Mouse (Mus musculus) layer of hippocampus, postnatal 36 days (tissue): ENCODE measurements around the gene Ugt1a2. TPM values are rescaled to one million over a fixed set of nuclear protein-coding genes. Genes with fewer than 3 reads are reported as not detected.

Experiments
- DNase-seq, 2 experiments: peaks; one replicate each; pipeline ENCODE4 v3.0.0; 2022
- total RNA-seq, 2 experiments: library from RNA; stranded (reverse); gene quantifications; 2 replicates each; pipeline ENCODE4 v1.2.3; 2021

The Ugt1a2 gene
- total RNA-seq, 2 experiments from 2014 or later = not detected

DNA sequence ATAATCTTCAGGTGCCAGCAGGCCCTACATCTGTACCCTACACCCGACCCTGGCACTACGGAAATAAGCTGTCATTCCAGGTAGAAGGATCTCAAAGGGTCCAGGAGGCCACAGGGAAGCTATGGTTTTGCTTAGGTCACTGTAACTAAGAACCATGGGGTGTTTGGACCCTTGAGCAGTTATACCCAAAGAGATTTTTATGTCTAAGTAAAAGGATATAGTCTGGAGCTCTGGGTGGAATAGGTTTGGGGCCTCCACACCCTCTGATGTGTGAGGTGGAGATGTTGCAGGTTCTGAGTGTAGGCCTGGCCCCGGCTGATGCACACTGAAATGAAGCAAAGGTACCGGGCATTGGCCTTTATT is 33.8 kb downstream of the Ugt1a2 start:
- no peak for DNase-seq

- DNase-seq = no peak
Observed at GRCm38 (mm10) chr1:88234646-88235045, 34.2 kb downstream of the Ugt1a2 start.

DNA sequence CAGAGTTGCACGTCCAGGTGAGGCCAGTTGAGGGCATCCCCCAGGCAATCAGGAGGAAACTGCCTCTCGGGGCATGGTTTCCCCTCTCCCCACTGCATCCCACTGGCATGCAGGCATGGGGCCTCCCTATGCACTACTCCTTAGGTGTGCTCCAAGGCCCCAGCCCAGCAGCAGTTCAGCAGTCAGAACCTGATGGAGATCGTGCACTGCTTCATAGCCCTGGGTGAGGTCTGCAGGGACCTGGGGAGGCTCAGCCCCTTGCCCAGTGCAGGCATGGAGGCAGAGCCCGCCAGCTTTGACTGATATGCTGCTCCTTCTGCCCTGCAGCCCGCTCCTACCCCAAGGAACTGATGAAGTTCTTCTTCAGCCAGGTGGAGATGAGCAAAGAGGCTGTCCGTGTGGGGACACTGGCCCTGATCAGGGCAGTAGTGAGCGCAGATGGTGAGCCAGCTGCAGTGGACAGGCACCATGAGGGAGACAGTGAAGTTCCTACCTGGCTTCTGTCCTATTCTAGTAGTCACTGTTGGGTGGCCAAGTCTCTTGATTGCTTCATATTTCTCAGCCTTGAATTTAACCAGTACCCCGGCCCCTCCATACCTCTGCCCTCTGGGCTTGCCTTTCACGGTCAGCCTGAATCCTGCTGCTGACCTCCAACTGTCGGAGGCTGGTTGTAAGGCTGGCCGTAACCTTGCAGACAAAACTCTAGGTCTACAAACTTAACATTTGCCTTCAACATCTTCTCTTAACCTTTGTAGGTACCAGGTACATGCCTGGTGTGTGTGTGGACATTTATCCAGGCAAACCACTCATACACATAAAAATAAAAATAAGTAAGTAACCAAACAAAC is 34.9 kb downstream of the Ugt1a2 start:
- peak in 1 of 2 experiments; percentile 2 for DNase-seq

DNA sequence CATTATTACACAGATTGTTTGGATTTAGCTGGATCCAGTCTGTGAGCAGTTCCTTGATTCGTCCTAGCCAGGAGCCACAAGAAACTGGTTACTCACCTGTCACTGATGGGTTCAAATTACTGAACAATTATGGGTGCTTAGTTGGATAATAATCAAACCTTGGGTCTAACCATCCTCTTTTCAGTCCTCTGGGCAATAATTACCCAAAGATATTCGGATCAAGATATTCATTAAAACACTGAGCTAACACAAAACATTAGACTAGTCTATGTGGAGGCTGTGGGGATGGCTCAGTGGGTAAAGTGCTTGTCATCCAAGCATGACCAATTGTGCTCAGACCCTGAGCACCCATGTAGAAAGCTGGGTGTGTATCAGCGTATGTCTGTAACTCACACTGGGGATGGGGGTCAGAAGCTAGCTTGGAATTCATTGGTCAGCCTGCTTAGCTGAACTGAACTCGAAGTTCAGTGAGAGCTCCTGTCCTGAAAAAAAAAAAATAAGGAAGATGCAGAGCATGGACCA is 35.6 kb downstream of the Ugt1a2 start:
- no peak for DNase-seq

- DNase-seq = no peak
Observed at GRCm38 (mm10) chr1:88237311-88237710, 36.9 kb downstream of the Ugt1a2 start.

GRCm38 (mm10) chr1:88238771-88239170 is 38.4 kb downstream of the Ugt1a2 start:
- DNase-seq = no peak

- DNase-seq = no peak
Observed at GRCm38 (mm10) chr1:88240072-88240471, 39.7 kb downstream of the Ugt1a2 start.

GRCm38 (mm10) chr1:88240579-88240978 is 40.2 kb downstream of the Ugt1a2 start:
- DNase-seq = no peak

DNA sequence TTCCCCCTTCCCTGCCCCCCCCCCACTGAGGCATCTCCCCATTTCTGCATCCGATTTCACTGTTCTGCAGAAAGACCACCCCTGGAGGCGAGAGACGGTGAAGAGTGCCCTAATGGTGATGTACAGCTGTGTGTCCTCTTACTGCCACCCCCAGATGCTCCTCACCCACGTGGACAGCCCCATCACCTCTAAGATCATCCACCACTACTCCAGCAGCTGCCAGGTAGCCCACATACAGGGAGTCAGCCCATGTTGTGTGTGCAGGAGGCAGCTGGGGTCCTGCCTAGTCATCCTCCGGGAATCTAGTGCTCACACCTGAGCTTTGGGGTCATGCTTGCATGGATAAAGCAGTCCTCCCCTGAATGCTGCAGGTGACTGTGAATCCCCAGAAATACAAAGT is 43.5 kb downstream of the Ugt1a2 start:
- no peak for DNase-seq

GRCm38 (mm10) chr1:88245881-88246280 is 45.5 kb downstream of the Ugt1a2 start:
- no peak for DNase-seq

DNA sequence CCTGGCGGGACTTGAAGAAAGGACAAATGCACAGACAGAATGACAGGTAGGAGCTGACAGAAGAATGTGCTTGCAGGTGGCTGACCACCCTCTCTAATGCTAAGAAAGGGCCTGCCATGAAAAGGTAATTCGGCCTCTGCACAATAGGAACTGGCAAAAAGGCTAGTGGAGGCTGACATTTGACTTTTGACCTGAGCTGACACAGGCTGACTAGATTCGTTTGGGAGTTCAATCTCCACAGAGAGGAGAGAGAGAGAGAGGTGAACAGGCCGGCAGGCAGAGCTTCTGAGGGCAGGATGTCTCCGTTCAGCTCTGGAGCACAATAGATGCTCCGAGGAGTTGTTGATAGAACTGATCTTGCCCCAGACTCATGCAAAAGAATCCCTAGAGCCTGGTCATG is 46.0 kb downstream of the Ugt1a2 start:
- no peak for DNase-seq

DNA sequence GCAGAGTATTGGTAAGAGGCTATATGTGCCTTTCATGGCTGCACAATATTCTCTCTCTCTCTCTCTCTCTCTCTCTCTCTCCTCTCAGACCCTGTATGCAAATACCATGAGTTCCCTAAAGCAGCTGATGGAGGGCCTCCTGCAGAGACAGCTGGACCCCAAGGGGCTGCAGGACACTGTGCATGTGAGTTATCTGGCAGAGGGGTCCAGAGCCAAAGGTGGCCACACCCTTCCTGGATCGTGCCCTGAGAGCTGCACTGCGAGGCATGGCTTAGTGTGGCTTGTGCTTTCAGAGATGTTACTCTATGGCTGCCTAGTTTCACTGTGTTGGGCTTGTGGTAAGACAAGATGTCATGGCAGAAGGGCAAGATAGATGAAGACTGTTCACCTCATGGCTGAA is 47.3 kb downstream of the Ugt1a2 start:
- no peak for DNase-seq

- no peak for DNase-seq
Observed at GRCm38 (mm10) chr1:88248658-88249057, 48.3 kb downstream of the Ugt1a2 start.

- DNase-seq = no peak
Observed at GRCm38 (mm10) chr1:88249596-88249995, 49.2 kb downstream of the Ugt1a2 start.

GRCm38 (mm10) chr1:88250023-88250422 is 49.6 kb downstream of the Ugt1a2 start:
- no peak for DNase-seq

DNA sequence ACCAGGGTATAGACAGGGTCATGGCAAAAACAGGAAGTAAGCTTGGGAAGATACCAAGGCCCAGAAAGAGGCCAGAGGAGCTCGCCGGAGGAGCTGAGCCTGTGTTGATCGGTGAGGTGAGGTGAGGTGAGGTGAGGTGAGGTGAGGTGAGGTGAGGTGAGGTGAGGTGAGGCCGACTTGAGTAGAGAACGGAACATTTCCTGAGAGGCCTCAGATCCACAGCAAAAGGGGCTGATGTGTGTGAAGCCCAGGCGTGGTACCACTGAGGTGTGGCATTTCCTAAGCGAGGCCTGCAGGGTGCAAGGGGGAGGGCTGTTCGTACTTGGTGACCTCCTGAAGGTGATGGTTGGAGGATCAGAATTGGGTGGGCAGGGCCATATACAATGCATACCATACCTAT is 52.7 kb downstream of the Ugt1a2 start:
- no peak for DNase-seq

DNA sequence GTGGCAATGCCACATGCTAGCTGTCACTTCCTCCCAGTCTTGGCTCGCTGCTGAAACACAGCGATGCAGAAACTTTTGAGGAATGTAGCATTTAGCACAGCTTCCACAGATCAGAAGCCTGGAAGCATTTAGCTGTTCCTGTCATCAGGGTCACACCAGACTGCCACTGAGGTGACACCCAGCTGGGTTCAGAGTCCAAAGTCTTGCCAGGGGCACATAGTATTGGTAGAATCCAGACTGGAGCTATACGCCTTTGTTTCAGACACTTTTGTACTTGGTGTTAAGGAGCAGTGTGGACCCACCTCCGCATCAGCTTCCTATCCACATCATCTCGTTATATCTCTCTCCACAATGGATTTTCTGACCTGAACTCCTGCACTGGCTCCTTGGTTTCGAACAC is 53.1 kb downstream of the Ugt1a2 start:
- DNase-seq = no peak

DNA sequence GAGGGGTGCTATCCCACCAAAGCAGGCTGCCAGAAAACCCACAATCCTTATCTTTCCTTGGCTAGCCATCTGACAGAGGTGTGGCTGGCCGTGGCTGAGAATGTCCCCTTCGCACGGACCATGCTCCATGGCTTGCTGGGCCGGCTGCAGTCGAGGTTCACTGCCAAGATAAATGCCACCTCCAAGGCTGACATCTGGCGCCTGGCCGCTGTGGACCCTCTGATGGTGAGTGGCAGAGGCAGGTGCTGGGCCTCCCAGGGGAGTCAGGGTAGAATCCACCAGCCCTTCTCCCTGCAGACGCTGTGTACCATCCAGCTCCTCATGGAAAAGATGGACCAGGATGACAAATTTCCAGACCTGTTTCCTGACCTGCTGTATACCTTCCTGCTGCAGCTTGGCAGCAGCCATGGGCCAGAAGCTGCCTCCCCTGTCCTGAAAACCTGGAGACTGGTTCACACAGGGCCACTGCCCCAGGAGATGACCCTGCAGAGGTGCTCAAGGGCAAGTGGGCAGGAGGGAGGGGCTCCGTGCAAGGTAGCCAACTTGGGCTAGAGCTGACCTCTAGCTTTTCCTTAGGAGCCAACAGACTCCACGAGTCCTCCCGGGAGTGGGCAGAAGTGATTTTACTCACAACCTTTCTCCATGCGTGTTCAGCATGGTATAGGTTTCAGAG is 54.5 kb downstream of the Ugt1a2 start:
- no peak for DNase-seq

DNA sequence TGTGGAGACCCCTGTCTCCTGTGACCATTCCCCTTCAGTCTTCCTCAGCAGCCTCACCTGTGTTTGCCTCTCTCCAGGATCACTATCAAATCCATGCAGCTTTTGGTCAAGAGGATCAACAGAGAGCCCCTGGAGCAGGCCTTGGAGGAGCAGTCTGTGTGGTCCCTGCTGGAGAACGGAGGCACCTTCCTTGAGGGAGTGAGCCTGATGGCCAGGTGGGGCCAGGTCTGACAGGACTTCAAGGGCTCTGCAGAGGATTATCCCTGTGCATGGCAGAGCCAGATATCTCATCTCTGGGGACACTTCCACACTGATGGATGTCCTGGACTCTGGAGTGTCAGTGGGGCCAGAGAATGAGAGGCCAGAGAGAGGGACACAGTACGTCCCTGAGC is 55.1 kb downstream of the Ugt1a2 start:
- DNase-seq = no peak

DNA sequence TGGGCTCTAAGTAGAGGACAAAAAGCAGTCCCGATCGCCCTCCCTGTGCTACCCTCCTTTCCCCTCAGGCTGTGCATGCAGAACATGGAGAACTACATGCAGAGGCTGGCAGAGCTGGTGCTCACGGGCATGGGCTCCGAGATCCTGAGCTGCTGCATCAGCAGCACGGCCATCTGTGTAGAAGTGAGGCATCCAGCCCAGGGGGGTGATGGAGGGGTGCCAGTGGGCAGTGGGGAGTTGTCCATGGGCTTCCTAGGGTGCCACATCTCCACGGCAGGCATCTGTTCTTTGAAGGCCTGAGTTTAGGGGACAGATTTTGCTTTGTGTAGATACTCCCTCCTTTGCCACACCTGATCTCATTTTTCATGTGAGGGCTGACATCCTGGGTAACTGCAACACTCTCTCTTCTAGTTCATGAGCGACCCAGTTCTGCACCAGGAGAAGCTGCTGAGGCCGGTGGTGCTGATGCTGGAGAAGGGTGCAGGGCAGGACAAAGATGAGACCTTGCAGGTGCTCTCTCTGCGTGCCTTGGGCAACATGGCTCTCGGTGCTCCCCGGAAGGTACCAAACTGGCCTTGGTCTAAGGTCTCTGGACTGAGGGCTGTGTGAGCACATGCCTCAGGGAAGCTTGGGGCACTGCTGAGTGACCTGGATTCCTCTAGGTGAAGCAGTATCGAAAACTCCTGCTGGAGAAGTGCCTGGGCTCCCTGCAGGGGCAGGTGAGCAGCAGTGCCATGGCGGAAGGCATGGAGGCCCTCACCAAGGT is 55.8 kb downstream of the Ugt1a2 start:
- no peak for DNase-seq

DNA sequence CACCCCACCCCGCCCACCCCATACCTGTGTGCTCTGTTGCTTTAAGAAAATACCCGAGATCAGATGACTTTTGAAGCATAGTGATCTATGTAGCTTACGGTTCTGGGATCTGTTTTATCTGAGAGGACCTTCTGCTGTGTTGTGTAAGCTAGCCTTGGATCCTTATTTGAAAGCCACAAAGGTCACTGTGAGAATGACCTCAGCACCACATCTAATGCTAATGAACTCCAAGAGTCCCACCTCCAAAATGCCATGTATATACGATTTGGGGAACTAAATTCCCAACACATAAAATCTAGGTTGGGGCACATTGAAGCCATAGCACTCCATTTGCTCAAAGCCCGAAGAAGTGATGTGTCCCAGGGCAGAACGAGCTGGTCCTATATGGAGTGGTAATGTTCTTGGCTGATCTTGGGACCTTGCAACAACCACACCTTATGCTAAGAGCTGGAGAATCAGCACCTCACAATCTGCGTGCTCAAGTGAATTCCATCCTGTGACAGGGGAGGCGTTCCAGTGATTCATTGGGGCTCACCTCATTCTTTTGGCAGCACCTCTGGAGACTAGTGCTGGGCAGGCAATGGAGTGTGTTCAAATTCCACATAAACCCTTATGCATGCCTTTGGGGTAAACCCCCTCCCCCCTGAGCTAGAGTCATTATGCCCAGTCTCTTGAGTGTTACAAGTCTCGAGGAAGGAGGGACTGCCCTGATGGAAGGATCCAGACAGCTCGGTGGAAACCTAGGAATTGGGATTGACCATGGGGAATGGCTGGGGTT is 56.7 kb downstream of the Ugt1a2 start:
- no peak for DNase-seq

GRCm38 (mm10) chr1:88257681-88258080 is 57.3 kb downstream of the Ugt1a2 start:
- no peak for DNase-seq
